ENCODE assay signal across 9 mouse cellular contexts in genomic region chr17:50236702-50237435, GRCm38 (mm10). TPM values are rescaled to one million over a fixed set of nuclear protein-coding genes. Genes with fewer than 3 reads are reported as not detected.
DNase-seq lines count a peak whose midpoint lies in the region; ATAC-seq lines count a peak whose summit lies in the region.
"Had no signal": no experiment of that assay in that cellular context is flagged by ENCODE, and none has a peak within 500 bp of the region (broad histone marks: within the 10 kb centered on the region; RNA-seq: fewer than 3 reads in every experiment).

No protein-coding gene starts in this region.

- no peak overlapping the region for H3K4me2 ChIP-seq in kidney, embryonic 14.5 days (replicated peaks; ENCODE audit: low read depth, low read length)
- H3K4me2 ChIP-seq in hindbrain, embryonic 14.5 days (replicated peaks): peak overlapping the region; percentile 17
- peak overlapping the region; percentile 2; the same call in 1 of the 2 replicates for H3K4me2 ChIP-seq in neural tube, embryonic 12.5 days (replicated peaks)

- WGBS in kidney, embryonic 14.5 days: 57% methylated on average over 9 of the region's 9 CpGs
- WGBS in hindbrain, embryonic 14.5 days: 11% methylated on average over 9 of the region's 9 CpGs
- 23% methylated on average over 9 of the region's 9 CpGs for WGBS in neural tube, embryonic 12.5 days

- no peak overlapping the region for H3K27ac ChIP-seq in kidney, embryonic 14.5 days (ENCODE audit: low read depth, low read length)
- H3K27ac ChIP-seq in hindbrain, embryonic 14.5 days: peak overlapping the region; percentile 93
- H3K27ac ChIP-seq in neural tube, embryonic 12.5 days: peak overlapping the region; percentile 11; the same call in 1 of the 2 replicates

- H3K9ac ChIP-seq in kidney, embryonic 14.5 days (ENCODE audit: low read depth, low read length): no peak overlapping the region
- peak overlapping the region; percentile 49 for H3K9ac ChIP-seq in hindbrain, embryonic 14.5 days
- H3K9ac ChIP-seq in neural tube, embryonic 12.5 days: no peak overlapping the region

- H3K9me3 ChIP-seq in kidney, embryonic 14.5 days (ENCODE audit: control insufficient read depth, low read length): no peaks in the 10 kb centered on the region
- H3K9me3 ChIP-seq in hindbrain, embryonic 14.5 days (ENCODE audit: control insufficient read depth, low read length): no peaks in the 10 kb centered on the region
- no peaks in the 10 kb centered on the region for H3K9me3 ChIP-seq in neural tube, embryonic 12.5 days
- H3K9me3 ChIP-seq: megakaryocyte, embryonic 14.5 days had no signal

- no peak for DNase-seq in kidney, adult 18-20 months
- peak; percentile 73 for DNase-seq in embryo, embryonic 11 days
- DNase-seq in hindbrain, embryonic 14.5 days (ENCODE audit: low spot score): no peak
- DNase-seq in thymus, postnatal 0 days (ENCODE audit: low spot score): no peak
- DNase-seq in adrenal gland, postnatal 36 days: no peak
- no peak for DNase-seq in heart, postnatal 4 days

- no peak overlapping the region for H3K4me3 ChIP-seq in kidney, embryonic 14.5 days (ENCODE audit: low read length)
- H3K4me3 ChIP-seq in hindbrain, embryonic 14.5 days (replicated peaks; ENCODE audit: low read length): no peak overlapping the region
- H3K4me3 ChIP-seq in neural tube, embryonic 12.5 days: no peak overlapping the region
- H3K4me3 ChIP-seq: megakaryocyte, embryonic 14.5 days had no signal

- no peaks in the 10 kb centered on the region for H3K27me3 ChIP-seq in kidney, embryonic 14.5 days (ENCODE audit: control insufficient read depth, insufficient read depth, low read length)
- H3K27me3 ChIP-seq in hindbrain, embryonic 14.5 days (ENCODE audit: control insufficient read depth, insufficient read depth, low read length): no peaks in the 10 kb centered on the region
- no peaks in the 10 kb centered on the region for H3K27me3 ChIP-seq in neural tube, embryonic 12.5 days (replicated peaks)

- no peaks in the 10 kb centered on the region for H3K36me3 ChIP-seq in kidney, embryonic 14.5 days (ENCODE audit: control insufficient read depth, insufficient read depth, low read length)
- no peaks in the 10 kb centered on the region for H3K36me3 ChIP-seq in hindbrain, embryonic 14.5 days (replicated peaks; ENCODE audit: control insufficient read depth, insufficient read depth)
- no peaks in the 10 kb centered on the region for H3K36me3 ChIP-seq in neural tube, embryonic 12.5 days

- H3K4me1 ChIP-seq in kidney, embryonic 14.5 days (ENCODE audit: control insufficient read depth, insufficient read depth, low read length): no peaks in the 10 kb centered on the region
- peaks cover 12% of the 10 kb centered on the region for H3K4me1 ChIP-seq in hindbrain, embryonic 14.5 days (replicated peaks; ENCODE audit: control insufficient read depth, insufficient read depth, low read length)
- 0 out of 2 replicates have a peak, but pooled peaks cover 7% of the 10 kb centered on the region for H3K4me1 ChIP-seq in neural tube, embryonic 12.5 days
- H3K4me1 ChIP-seq: megakaryocyte, embryonic 14.5 days had no signal

- ATAC-seq in kidney, embryonic 14.5 days (ENCODE audit: low FRiP score, low TSS enrichment): 0 out of 2 replicates have a peak, but pooled peaks have one; percentile 20
- ATAC-seq in hindbrain, embryonic 14.5 days (ENCODE audit: low FRiP score): peak; percentile 79
- peak; percentile 91 for ATAC-seq in neural tube, embryonic 12.5 days (ENCODE audit: low FRiP score, low read depth)

RNA-seq across cellular contexts. Expression of gene Rftn1, which starts 46.4 kb away (rescaled TPM):
- polyA plus RNA-seq in kidney, embryonic 14.5 days (2014; fragmentation: Nextera tagmentation; extraction: Ambion mirVana): 6.0 and 11.9 TPM in 2 replicates
- 21.0 and 23.0 TPM in 2 replicates for polyA plus RNA-seq in hindbrain, embryonic 14.5 days (2014; fragmentation: Nextera tagmentation; extraction: Ambion mirVana)
- 11.0 and 14.3 TPM in 2 replicates for polyA plus RNA-seq in neural tube, embryonic 12.5 days (2016; fragmentation: Nextera tagmentation; extraction: Ambion mirVana)
- 66.5 and 66.6 TPM in 2 replicates for polyA plus RNA-seq in thymus, postnatal 0 days (2015; fragmentation: Nextera tagmentation; extraction: Ambion mirVana)
- total RNA-seq in adrenal gland, postnatal 36 days (2021): 1 to 10 TPM; 7.3 to 9.9 TPM
- total RNA-seq in heart, postnatal 4 days (2021): 10 to 100 TPM; 70.3 to 80.9 TPM

RNA-seq across cellular contexts. Expression of gene Dazl, which starts 56.6 kb away (rescaled TPM):
- polyA plus RNA-seq in kidney, embryonic 14.5 days (2014; fragmentation: Nextera tagmentation; extraction: Ambion mirVana): not detected in 2 replicates
- polyA plus RNA-seq in hindbrain, embryonic 14.5 days (2014; fragmentation: Nextera tagmentation; extraction: Ambion mirVana): 0.32 and 0.33 TPM in 2 replicates
- 0.32 TPM in 1 of 2 replicates, not detected in the other for polyA plus RNA-seq in neural tube, embryonic 12.5 days (2016; fragmentation: Nextera tagmentation; extraction: Ambion mirVana)
- 0.75 and 0.79 TPM in 2 replicates for polyA plus RNA-seq in thymus, postnatal 0 days (2015; fragmentation: Nextera tagmentation; extraction: Ambion mirVana)
- total RNA-seq in adrenal gland, postnatal 36 days (2021): under 1 TPM; 0.10 to 0.30 TPM
- total RNA-seq in heart, postnatal 4 days (2021): not detected

Comparison
In these comparisons a context has a peak if more than half of its experiments do, and no peak if none do; other contexts are left out.
1. ATAC-seq: peak in every context shown above with its lines; median percentile 91 in neural tube, embryonic 12.5 days; 79 in hindbrain, embryonic 14.5 days; 20 in kidney, embryonic 14.5 days.